Mouse (Mus musculus): ENCODE measurements around the gene Adamts7.

The Adamts7 gene

GRCm38 (mm10) chr9:90233906-90234419 lies 71.1 kb downstream of the Adamts7 start:
- in situ Hi-C loops (cut with MboI), result no loop called here

GRCm38 (mm10) chr9:90234786-90235185 lies 71.9 kb downstream of the Adamts7 start:
- in situ Hi-C loops (cut with MboI), result no loop called here

GRCm38 (mm10) chr9:90235258-90235882 lies 72.5 kb downstream of the Adamts7 start:
- in situ Hi-C loops (cut with MboI), result no loop called here

GRCm38 (mm10) chr9:90236817-90237216 lies 73.9 kb downstream of the Adamts7 start:
- in situ Hi-C loops (cut with MboI), result no loop called here

- in situ Hi-C loops (cut with MboI), result no loop called here
Measured at GRCm38 (mm10) chr9:90237232-90238062, 74.6 kb downstream of the Adamts7 start.

GRCm38 (mm10) chr9:90240560-90240959 lies 77.7 kb downstream of the Adamts7 start:
- in situ Hi-C loops (cut with MboI), result no loop called here

GRCm38 (mm10) chr9:90241041-90241440 lies 78.2 kb downstream of the Adamts7 start:
- in situ Hi-C loops (cut with MboI), result no loop called here

GRCm38 (mm10) chr9:90241618-90242017 lies 78.7 kb downstream of the Adamts7 start:
- in situ Hi-C loops (cut with MboI), result no loop called here

GRCm38 (mm10) chr9:90242291-90242690 lies 79.4 kb downstream of the Adamts7 start:
- in situ Hi-C loops (cut with MboI), result no loop called here

GRCm38 (mm10) chr9:90242855-90243254 lies 80.0 kb downstream of the Adamts7 start:
- in situ Hi-C loops (cut with MboI), result no loop called here

- in situ Hi-C loops (cut with MboI), result no loop called here
Measured at GRCm38 (mm10) chr9:90244301-90245151, 81.7 kb downstream of the Adamts7 start.

GRCm38 (mm10) chr9:90245206-90245605 lies 82.3 kb downstream of the Adamts7 start:
- in situ Hi-C loops (cut with MboI), result no loop called here

- in situ Hi-C loops (cut with MboI), result no loop called here
Measured at GRCm38 (mm10) chr9:90245781-90246180, 82.9 kb downstream of the Adamts7 start.

- in situ Hi-C loops (cut with MboI), result no loop called here
Measured at GRCm38 (mm10) chr9:90247316-90247715, 84.4 kb downstream of the Adamts7 start.

GRCm38 (mm10) chr9:90248326-90248725 lies 85.5 kb downstream of the Adamts7 start:
- in situ Hi-C loops (cut with MboI), result no loop called here

- in situ Hi-C loops (cut with MboI), result no loop called here
Measured at GRCm38 (mm10) chr9:90249036-90249435, 86.2 kb downstream of the Adamts7 start.

- in situ Hi-C loops (cut with MboI), result no loop called here
Measured at GRCm38 (mm10) chr9:90250141-90250775, 87.4 kb downstream of the Adamts7 start.

GRCm38 (mm10) chr9:90250964-90251750 lies 88.3 kb downstream of the Adamts7 start:
- in situ Hi-C loops (cut with MboI), result no loop called here

- in situ Hi-C loops (cut with MboI), result no loop called here
Measured at GRCm38 (mm10) chr9:90253181-90253580, 90.3 kb downstream of the Adamts7 start.

GRCm38 (mm10) chr9:90255844-90256405 lies 93.1 kb downstream of the Adamts7 start:
- in situ Hi-C loops (cut with MboI), result no loop called here

All from mature B cell (primary cell).